Mouse (Mus musculus): ENCODE measurements around the gene Cdkal1.

DNA sequence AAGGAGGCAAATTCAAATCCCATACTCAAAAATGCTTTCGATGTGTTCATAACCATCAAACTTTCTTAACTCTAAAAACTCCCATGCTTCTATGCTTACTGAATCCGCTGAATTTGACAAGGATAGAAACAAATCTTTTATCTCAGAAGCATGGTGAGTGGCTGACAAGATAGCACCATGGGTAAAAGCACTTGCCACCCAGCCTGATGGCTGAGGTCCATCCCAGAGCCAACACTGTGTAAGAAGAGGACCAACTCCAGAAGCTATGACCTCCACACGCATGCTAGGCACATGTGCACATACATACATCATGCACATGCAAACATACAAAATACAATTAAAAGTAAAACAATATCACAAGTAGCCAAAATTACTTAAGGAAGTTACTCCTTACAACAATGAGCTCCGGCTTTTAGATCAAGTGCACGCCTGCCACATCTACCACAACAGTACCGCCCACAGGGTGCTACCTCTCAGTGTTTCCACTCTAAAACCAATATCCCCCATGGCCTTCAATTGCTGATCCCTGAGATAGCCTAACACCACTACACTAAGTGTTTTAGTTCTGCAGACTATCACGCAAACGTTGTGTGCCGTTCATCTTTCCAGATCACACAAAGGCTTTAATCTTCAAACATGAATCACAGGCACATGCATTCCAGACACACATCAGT is 35.4 kb downstream of the Cdkal1 start:
- TF ChIP-seq CTCF (IDR thresholded peaks at IDR 0.05; ENCODE audit: extremely low read depth, insufficient read depth, low read length), result no peak
- TF ChIP-seq POLR2A (IDR thresholded peaks at IDR 0.05; ENCODE audit: extremely low read depth, insufficient read depth, low read length), result no peak
